Comparison of ENCODE assay signal across 8 mouse cellular contexts in the genomic region with DNA sequence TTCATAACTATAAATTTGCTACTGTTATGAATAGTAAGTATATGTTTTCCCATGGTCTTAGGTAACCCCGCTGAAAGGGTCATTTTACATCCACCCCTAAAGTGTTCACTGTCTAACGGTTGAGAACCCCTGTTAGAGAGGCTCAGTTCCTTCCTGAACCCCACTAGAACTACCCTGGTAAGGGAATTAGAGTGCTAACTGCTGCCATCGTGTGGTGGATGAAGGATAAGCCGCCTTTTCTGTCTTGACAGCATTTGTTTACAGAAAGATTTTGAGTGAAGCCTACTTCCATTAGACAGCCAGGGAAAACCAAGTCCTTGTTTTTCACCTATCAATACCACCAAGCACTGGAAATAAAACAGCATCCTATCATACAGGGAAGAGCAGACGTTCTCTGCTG.
DNase-seq lines count a peak whose midpoint lies in the region; ATAC-seq lines count a peak whose summit lies in the region.

No protein-coding gene starts in this region.

- intact Hi-C loops in left cerebral cortex, postnatal 4 days (cut with DNase I) = no loop called here

- no peaks in the 10 kb centered on the region for H3K36me3 ChIP-seq in hindbrain, embryonic 11.5 days (ENCODE audit: control insufficient read depth, insufficient read depth, low read length)
- H3K36me3 ChIP-seq in hindbrain, embryonic 13.5 days = no peaks in the 10 kb centered on the region
- no peaks in the 10 kb centered on the region for H3K36me3 ChIP-seq in heart, embryonic 10.5 days

- H3K9ac ChIP-seq in hindbrain, embryonic 11.5 days (ENCODE audit: low read depth, low read length) = no peak overlapping the region
- no peak overlapping the region for H3K9ac ChIP-seq in hindbrain, embryonic 13.5 days

- H3K9me3 ChIP-seq in hindbrain, embryonic 11.5 days (ENCODE audit: control insufficient read depth, low read length) = no peaks in the 10 kb centered on the region
- H3K9me3 ChIP-seq in hindbrain, embryonic 13.5 days = no peaks in the 10 kb centered on the region
- H3K9me3 ChIP-seq in heart, embryonic 10.5 days = no peaks in the 10 kb centered on the region

- WGBS in hindbrain, embryonic 11.5 days = 17% methylated on average over 5 of the region's 5 CpGs
- 19% methylated on average over 5 of the region's 5 CpGs for WGBS in hindbrain, embryonic 13.5 days
- WGBS in heart, embryonic 10.5 days = 14% methylated on average over 5 of the region's 5 CpGs

- no peak overlapping the region for H3K4me2 ChIP-seq in hindbrain, embryonic 11.5 days (replicated peaks; ENCODE audit: low read depth, low read length)
- H3K4me2 ChIP-seq in hindbrain, embryonic 13.5 days = no peak overlapping the region

- ATAC-seq in hindbrain, embryonic 11.5 days (ENCODE audit: low FRiP score) = no peak
- ATAC-seq in hindbrain, embryonic 13.5 days (ENCODE audit: low FRiP score) = no peak
- no peak for ATAC-seq in erythroblast, adult 5-6 weeks (replicated peaks; ENCODE audit: low FRiP score, poor library complexity, severe bottlenecking)

- no peaks in the 10 kb centered on the region for H3K4me1 ChIP-seq in hindbrain, embryonic 11.5 days (replicated peaks; ENCODE audit: control insufficient read depth, insufficient read depth, low read length)
- no peaks in the 10 kb centered on the region for H3K4me1 ChIP-seq in hindbrain, embryonic 13.5 days (replicated peaks)
- H3K4me1 ChIP-seq in heart, embryonic 10.5 days = no peaks in the 10 kb centered on the region

- DNase-seq in hindbrain, embryonic 11.5 days (ENCODE audit: low spot score) = peak; percentile 45
- DNase-seq in ovary, postnatal 14 days (ENCODE audit: low spot score) = peak; percentile 1
- no peak for DNase-seq in ovary, postnatal 10 days (ENCODE audit: low spot score)
- peak; percentile 1 for DNase-seq in c-Kit-positive CD71-positive TER-119-negative erythroid progenitor cells, embryonic 14.5 days (ENCODE audit: low read depth)
- peak; percentile 4 for DNase-seq in left cerebral cortex, postnatal 4 days
- no peak for DNase-seq in heart, embryonic 10.5 days (ENCODE audit: low spot score)

- H3K27me3 ChIP-seq in hindbrain, embryonic 11.5 days (ENCODE audit: control insufficient read depth, insufficient read depth, low read length) = no peaks in the 10 kb centered on the region
- H3K27me3 ChIP-seq in hindbrain, embryonic 13.5 days = no peaks in the 10 kb centered on the region
- no peaks in the 10 kb centered on the region for H3K27me3 ChIP-seq in heart, embryonic 10.5 days (ENCODE audit: insufficient read depth, poor library complexity, severe bottlenecking)

- no peak overlapping the region for H3K4me3 ChIP-seq in hindbrain, embryonic 11.5 days (ENCODE audit: low read depth, low read length)
- no peak overlapping the region for H3K4me3 ChIP-seq in hindbrain, embryonic 13.5 days
- no peak overlapping the region for H3K4me3 ChIP-seq in heart, embryonic 10.5 days

- no peak overlapping the region for H3K27ac ChIP-seq in hindbrain, embryonic 11.5 days (ENCODE audit: low read depth, low read length)
- H3K27ac ChIP-seq in hindbrain, embryonic 13.5 days = no peak overlapping the region
- no peak overlapping the region for H3K27ac ChIP-seq in heart, embryonic 10.5 days

Comparison
In these comparisons a context has a peak if more than half of its experiments do, and no peak if none do; other contexts are left out.
1. DNase-seq: peak in hindbrain, embryonic 11.5 days (single experiment), ovary, postnatal 14 days (single experiment), c-Kit-positive CD71-positive TER-119-negative erythroid progenitor cells, embryonic 14.5 days (single experiment) and left cerebral cortex, postnatal 4 days (single experiment); none in ovary, postnatal 10 days (single experiment) and heart, embryonic 10.5 days (single experiment).